Mouse (Mus musculus) olfactory bulb, adult 2 months (tissue): ENCODE data around the gene Cd2.

ENCODE experiments used
- CTCF ChIP-seq: fragments of 200-500 bp; IDR thresholded peaks from 2 replicates; pipeline ENCODE4 v1.5.1; 2012; ENCODE audit warnings: low read depth, mild to moderate bottlenecking, low read length, moderate library complexity; ENCODE audit not compliant: insufficient read depth
- POLR2A ChIP-seq: fragments of 200-500 bp; IDR thresholded peaks from 2 replicates; pipeline ENCODE4 v1.6.1; 2012; ENCODE audit warnings: mild to moderate bottlenecking, low read depth, low read length, moderate library complexity; ENCODE audit not compliant: insufficient read depth

DNA sequence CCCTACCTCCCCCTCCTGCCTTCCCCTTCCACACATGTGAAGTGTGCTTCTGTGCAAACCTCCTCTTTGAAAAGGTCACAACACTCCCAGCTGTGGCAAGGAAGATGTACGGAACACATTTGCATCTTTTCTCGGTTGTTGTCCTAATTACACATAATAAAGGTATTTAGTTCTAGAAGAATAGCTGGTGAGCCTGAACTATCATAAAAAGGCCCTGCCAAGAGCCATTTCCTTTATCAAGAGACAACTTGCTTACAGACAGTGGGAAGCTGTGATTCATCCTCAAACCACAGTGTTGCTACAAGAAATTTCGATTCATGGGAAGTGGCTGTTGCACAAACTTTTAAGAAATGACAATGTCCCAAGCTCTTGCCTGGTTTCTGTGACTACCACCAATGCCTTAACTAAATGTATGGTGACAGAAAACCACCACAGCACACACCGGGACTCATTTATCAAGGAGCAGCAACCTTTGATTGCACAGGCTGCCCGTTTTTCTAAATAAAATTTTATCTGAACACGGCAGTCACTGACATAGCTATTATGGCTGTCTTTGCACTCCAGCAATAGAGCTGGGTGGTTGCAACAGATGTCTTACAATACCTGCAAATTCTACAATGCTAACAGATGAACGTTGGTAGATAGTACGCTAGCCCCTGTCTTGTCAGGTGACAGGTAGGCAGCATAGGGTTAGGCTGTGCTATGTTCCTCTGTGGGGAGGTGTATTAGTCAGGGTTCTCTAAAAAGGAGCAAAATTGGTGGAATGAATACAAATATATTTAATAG, 25.7 kb upstream of the Cd2 start:
- TF ChIP-seq CTCF (no peak), POLR2A (no peak)
